Mouse (Mus musculus) liver, embryonic 14.5 days (tissue): ENCODE measurements around the gene Kdm4b. TPM values are rescaled to one million over a fixed set of nuclear protein-coding genes. Genes with fewer than 3 reads are reported as not detected.
A peak's percentile ranks its signal among the peaks of the same experiment; 100 is the strongest.

Experiments
- ATAC-seq: fragments of 200-750 bp; cut with Nextera tagmentation; 2 replicates; pipeline ENCODE4 v1.8.0; 2017; ENCODE audit warnings: moderate number of reproducible peaks, mild to moderate bottlenecking, moderate library complexity; ENCODE audit not compliant: insufficient read depth
- DNase-seq, 3 experiments: peaks; one replicate each; pipeline ENCODE4 v3.0.0-alpha.2; 2012 to 2013; ENCODE audit warnings: low read depth in 3 of 3, low spot score in 3 of 3
- H3K27ac ChIP-seq: fragments of 300-500 bp; sonication (generic); 2 replicates; pipeline ENCODE4 v1.5.1; 2014; ENCODE audit warnings: moderate library complexity, mild to moderate bottlenecking, control low read depth, inconsistent platforms
- H3K27me3 ChIP-seq: fragments of 300-500 bp; sonication (generic); 2 replicates; pipeline ENCODE4 v1.6.1; 2014; ENCODE audit warnings: mild to moderate bottlenecking, low read length, moderate library complexity; ENCODE audit not compliant: control insufficient read depth, insufficient read depth
- H3K36me3 ChIP-seq: fragments of 300-500 bp; sonication (generic); replicated peaks from 2 replicates; pipeline ENCODE4 v1.6.1; 2014; ENCODE audit warnings: low read depth; ENCODE audit not compliant: control insufficient read depth, insufficient read depth
- H3K4me1 ChIP-seq, 2 experiments: fragments of 200-500 bp in 1 of 2; fragments of 300-500 bp in 1 of 2; sonication (generic) in 1 of 2; replicated peaks; 2 replicates each; pipeline ENCODE4 v1.6.1; 2012 to 2014; ENCODE audit warnings: antibody characterized with exemption in 1 of 2, inconsistent platforms in 1 of 2, low read length in 1 of 2; ENCODE audit not compliant: control insufficient read depth in 2 of 2, insufficient read depth in 2 of 2
- H3K4me2 ChIP-seq: fragments of 300-500 bp; sonication (generic); 2 replicates; pipeline ENCODE4 v1.6.1; 2014; ENCODE audit warnings: low read depth, mild to moderate bottlenecking, control low read depth, moderate library complexity
- H3K4me3 ChIP-seq, 2 experiments: fragments of 200-500 bp in 1 of 2; fragments of 300-500 bp in 1 of 2; sonication (generic) in 1 of 2; 2 replicates each; pipeline ENCODE4 v1.5.1; 2012 to 2014; ENCODE audit warnings: low read depth in 2 of 2, low read length in 2 of 2, mild to moderate bottlenecking in 2 of 2, control low read depth in 1 of 2, inconsistent platforms in 1 of 2, moderate library complexity in 1 of 2; ENCODE audit not compliant: insufficient read depth in 1 of 2
- H3K9ac ChIP-seq: fragments of 300-500 bp; sonication (generic); replicated peaks from 2 replicates; pipeline ENCODE4 v1.6.1; 2014; ENCODE audit warnings: mild to moderate bottlenecking, control low read depth, moderate library complexity
- H3K9me3 ChIP-seq: fragments of 300-500 bp; sonication (generic); 2 replicates; pipeline ENCODE4 v1.6.1; 2016; ENCODE audit warnings: low read length, mixed read lengths; ENCODE audit not compliant: control insufficient read depth
- CTCF ChIP-seq: IDR thresholded peaks from 2 replicates; pipeline ENCODE4 v1.5.1; 2016; ENCODE audit warnings: antibody characterized with exemption, low read depth, control low read depth
- EP300 ChIP-seq: IDR thresholded peaks from 2 replicates; pipeline ENCODE4 v1.6.1; 2016; ENCODE audit warnings: antibody characterized with exemption, low read depth
- WGBS: fragments of 180-500 bp; shearing (Covaris S2); extraction: QIAGEN DNeasy Blood & Tissue Kit; methylation state at CpG from one replicate; pipeline ENCODE4 v1.1.7; 2014; ENCODE audit not compliant: insufficient replicate concordance; 5-methylcytosine and 5-hydroxymethylcytosine counted together
- polyA plus RNA-seq, 2 experiments: library from polyadenylated mRNA; depleted of rRNA in 1 of 2; stranded (reverse) in 1 of 2; unstranded in 1 of 2; fragments of >200 nt; fragmentation: Nextera tagmentation in 1 of 2; extraction: Ambion mirVana in 1 of 2; gene quantifications; 2 replicates each; pipeline versions ENCODE4 v1.2.1 to v1.2.3; 2012 to 2014

Kdm4b gene
- polyA plus RNA-seq, 2 experiments, result 4.2 to 4.5 TPM

GRCm38 (mm10) chr17:56291171-56291511 lies 34.7 kb upstream of the Kdm4b start:
- ATAC-seq (peak; percentile 80), DNase-seq (peak; percentile 85 to 91 (median 87))
- peaks cover 39 to 50% of the 10 kb centered on the region in 2 experiments for H3K4me1 ChIP-seq
- peak overlapping the region; percentile 69 for H3K4me2 ChIP-seq
- under 1% methylated on average over 16 of the region's 16 CpGs for WGBS
- H3K36me3 ChIP-seq, result no peaks in the 10 kb centered on the region; the same call in 1 of the 2 replicates
- H3K9ac ChIP-seq, result peak overlapping the region; percentile 45
- TF ChIP-seq EP300 (0 out of 2 replicates have a peak, but pooled peaks have one; percentile 21), CTCF (peak; percentile 98)
- no peaks in the 10 kb centered on the region for H3K27me3 ChIP-seq
- no peaks in the 10 kb centered on the region for H3K9me3 ChIP-seq
- peak overlapping the region; percentile 62 to 76 for H3K4me3 ChIP-seq
- peak overlapping the region; percentile 82 for H3K27ac ChIP-seq

- H3K9me3 ChIP-seq, result no peaks in the 10 kb centered on the region
- H3K4me3 ChIP-seq, result no peak overlapping the region
- 78% methylated on average over 7 of the region's 7 CpGs for WGBS
- H3K9ac ChIP-seq, result peak overlapping the region; percentile 41
- no peaks in the 10 kb centered on the region for H3K27me3 ChIP-seq
- peak overlapping the region; percentile 69 for H3K4me2 ChIP-seq
- peaks cover 37 to 43% of the 10 kb centered on the region in 2 experiments for H3K4me1 ChIP-seq
- no peak for ATAC-seq
- no peak for DNase-seq
- H3K36me3 ChIP-seq, result no peaks in the 10 kb centered on the region
- peak overlapping the region; percentile 72 for H3K27ac ChIP-seq
- TF ChIP-seq CTCF (no peak), EP300 (no peak)
Measured at GRCm38 (mm10) chr17:56291826-56292475, 33.9 kb upstream of the Kdm4b start.

DNA sequence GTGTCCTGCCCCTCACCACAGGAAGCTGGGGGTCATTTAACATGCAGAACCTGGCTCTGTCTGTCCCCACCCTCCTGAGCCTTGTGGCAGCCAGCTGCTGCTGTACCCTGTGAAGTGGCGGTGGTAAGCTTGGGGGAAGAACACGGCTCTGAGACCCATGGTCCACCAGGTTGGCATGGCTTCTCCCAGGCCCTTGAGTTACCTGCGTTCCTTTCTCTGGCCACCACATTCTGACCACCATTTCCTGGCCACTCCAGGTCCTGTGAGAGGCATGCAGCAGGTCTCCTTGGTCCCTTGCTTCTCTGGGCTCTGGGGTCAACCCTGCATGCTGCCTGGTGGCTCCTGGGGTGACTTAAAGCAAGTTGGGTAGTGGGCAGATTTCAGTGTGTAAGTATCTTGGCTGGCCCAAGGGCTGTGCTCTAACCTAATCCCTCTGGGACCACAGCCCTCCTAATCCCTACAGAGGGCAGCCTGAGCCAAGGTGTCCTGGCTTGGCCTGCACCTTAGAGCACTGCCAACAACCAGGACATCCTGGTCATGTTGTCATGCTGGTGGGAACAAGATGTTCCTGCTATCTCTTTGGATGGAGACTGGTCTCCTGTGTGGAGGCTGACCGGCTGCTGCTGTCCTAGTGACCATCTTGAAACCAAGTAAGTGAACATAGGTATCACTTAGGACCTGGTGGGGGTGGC lies 33.2 kb upstream of the Kdm4b start, which contains the start of gene Plin3:
Plin3 (minus strand) TSS at position 343 of the 692 bp plus-strand sequence.
- TF ChIP-seq EP300 (no peak), CTCF (no peak)
- H3K9ac ChIP-seq, result peak within 1 kb of the TSS; percentile 41
- H3K9me3 ChIP-seq, result no peaks in the 10 kb centered on the region
- DNase-seq, result no peak
- no peaks in the 10 kb centered on the region for H3K36me3 ChIP-seq
- H3K4me1 ChIP-seq, result peaks cover 30 to 38% of the 10 kb centered on the region in 2 experiments
- WGBS, result 74% methylated on average over 4 of the region's 4 CpGs
- ATAC-seq, result no peak
- H3K27me3 ChIP-seq, result no peaks in the 10 kb centered on the region; the same call in 1 of the 2 replicates
- no peak within 1 kb of the TSS; the same call in 1 of the 2 replicates for H3K27ac ChIP-seq
- H3K4me2 ChIP-seq, result peak within 1 kb of the TSS; percentile 69
- H3K4me3 ChIP-seq, result no peak within 1 kb of the TSS

DNA sequence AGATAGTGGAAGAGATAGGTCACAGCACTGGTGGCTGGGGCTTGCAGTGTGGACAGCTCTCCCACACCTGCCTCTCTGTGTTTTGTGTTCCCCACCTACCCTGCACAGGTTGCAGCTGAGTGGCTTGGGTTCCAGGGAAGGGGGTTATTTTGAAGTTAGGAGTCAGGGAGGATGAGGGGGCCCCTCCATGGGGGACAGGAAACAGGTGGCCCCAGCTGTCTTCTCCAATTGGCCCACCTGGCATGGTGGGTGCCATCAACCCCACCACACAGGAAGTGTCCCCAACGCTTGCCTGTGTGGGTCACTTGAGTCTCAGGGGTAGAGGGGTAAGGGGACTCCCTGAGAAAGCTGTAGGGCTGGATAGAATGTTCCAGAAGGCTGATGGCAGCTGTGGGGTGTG lies 32.6 kb upstream of the Kdm4b start:
- Histone ChIP-seq H3K27ac (no peak overlapping the region), H3K9ac (no peak overlapping the region), H3K36me3 (no peaks in the 10 kb centered on the region), H3K4me2 (no peak overlapping the region), H3K4me1 (peaks cover 25 to 32% of the 10 kb centered on the region in 2 experiments), H3K9me3 (no peaks in the 10 kb centered on the region), H3K27me3 (no peaks in the 10 kb centered on the region; the same call in 1 of the 2 replicates), H3K4me3 (no peak overlapping the region)
- DNase-seq (no peak), ATAC-seq (no peak)
- TF ChIP-seq EP300 (no peak), CTCF (no peak)
- 15% methylated on average over 1 of the region's 1 CpGs for WGBS

DNA sequence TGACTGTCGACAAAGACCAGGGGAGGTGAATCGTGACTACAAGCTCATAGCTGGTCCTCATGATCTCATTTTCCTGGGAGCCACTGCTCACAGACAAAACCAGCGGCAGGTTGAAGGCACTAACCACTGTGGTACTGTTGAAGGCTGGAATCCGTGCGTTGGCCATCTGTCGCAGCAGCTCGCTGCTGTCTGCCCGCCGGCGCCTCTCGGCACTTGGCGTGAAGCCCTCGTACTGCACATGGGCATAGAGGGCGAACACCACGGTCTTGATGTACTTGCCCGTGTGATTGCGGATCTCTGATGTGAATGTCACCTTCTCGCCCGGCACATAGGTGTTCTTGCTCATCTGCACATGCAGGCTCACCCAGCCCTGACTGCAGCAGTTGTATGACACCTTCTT lies 31.6 kb upstream of the Kdm4b start:
- H3K27ac ChIP-seq, result no peak overlapping the region
- TF ChIP-seq CTCF, result no peak
- no peak for TF ChIP-seq EP300
- no peak overlapping the region for H3K4me3 ChIP-seq
- no peak overlapping the region for H3K4me2 ChIP-seq
- no peak overlapping the region for H3K9ac ChIP-seq
- WGBS, result 84% methylated on average over 19 of the region's 19 CpGs
- H3K36me3 ChIP-seq, result no peaks in the 10 kb centered on the region
- peaks cover 15 to 23% of the 10 kb centered on the region in 2 experiments for H3K4me1 ChIP-seq
- H3K27me3 ChIP-seq, result no peaks in the 10 kb centered on the region; the same call in 1 of the 2 replicates
- no peaks in the 10 kb centered on the region for H3K9me3 ChIP-seq
- ATAC-seq, result no peak
- no peak for DNase-seq
